Mouse (Mus musculus) spleen, adult 12 weeks (tissue): ENCODE data around the gene Cav3.

Experiments
- DNase-seq: peaks from one replicate; pipeline ENCODE4 v3.0.0; 2022; ENCODE audit warnings: low spot score

The Cav3 gene

DNA sequence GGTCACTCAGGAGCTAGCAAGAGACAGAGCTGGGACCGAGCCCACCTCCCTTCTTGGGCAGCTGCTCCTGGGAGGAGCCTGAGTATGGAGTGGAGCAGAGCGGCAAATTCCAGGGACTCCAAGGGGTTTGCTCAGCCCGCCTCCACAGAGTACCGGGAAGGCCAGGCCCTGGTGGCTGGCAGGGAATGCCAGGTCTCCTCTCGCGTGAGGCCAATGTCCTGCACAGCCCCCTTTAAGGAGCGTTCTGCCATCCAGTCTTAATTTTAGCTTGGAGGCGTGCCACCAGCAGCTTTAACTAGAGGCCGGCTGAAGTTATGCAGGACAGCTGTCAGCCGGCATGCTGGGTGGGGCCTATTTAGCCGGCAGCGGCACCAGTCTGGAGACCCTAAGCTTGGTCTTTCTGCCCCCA is at the start of gene Cav3:
Cav3 (plus strand) TSS at position 165 of the 409 bp plus-strand sequence.
- DNase-seq, result no peak

DNA sequence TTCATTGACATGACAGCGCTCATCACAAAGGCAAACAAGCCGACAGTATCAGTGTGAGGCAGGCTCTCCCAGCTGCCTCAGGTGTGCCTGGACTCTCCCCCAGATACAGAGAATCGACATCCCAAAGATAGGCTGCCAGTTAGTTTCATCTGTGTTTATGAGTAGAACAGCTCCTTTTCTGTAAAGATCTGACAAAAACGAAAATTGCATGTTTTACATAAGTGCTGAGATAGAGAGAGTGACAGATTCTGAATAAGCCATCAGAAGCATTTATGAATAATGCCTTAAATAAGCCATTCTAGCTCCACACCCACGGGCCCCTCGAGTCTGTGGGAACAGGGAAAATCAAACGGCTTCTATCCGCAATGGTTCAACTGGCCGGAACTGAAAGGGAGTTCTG is 40.0 kb upstream of the Cav3 start:
- no peak for DNase-seq

DNA sequence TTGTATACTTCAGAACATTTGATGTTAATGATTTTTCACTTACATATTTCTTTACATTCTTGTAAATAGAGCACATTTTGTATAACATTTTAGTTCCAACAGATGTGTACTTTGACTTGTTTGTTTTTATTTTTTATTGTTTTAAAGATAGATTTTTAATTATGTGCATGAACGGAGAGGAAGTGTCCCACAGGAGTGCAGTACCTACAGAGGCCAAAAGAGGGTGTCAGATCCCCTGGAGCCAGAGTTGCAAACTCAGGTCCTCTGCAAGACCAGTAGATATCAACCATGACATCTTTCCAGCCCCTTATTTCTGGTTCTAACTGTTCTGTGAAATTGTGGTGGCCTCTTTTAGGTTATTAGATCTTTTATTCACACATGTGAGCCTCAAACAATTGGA is 38.4 kb upstream of the Cav3 start:
- DNase-seq, result no peak

DNA sequence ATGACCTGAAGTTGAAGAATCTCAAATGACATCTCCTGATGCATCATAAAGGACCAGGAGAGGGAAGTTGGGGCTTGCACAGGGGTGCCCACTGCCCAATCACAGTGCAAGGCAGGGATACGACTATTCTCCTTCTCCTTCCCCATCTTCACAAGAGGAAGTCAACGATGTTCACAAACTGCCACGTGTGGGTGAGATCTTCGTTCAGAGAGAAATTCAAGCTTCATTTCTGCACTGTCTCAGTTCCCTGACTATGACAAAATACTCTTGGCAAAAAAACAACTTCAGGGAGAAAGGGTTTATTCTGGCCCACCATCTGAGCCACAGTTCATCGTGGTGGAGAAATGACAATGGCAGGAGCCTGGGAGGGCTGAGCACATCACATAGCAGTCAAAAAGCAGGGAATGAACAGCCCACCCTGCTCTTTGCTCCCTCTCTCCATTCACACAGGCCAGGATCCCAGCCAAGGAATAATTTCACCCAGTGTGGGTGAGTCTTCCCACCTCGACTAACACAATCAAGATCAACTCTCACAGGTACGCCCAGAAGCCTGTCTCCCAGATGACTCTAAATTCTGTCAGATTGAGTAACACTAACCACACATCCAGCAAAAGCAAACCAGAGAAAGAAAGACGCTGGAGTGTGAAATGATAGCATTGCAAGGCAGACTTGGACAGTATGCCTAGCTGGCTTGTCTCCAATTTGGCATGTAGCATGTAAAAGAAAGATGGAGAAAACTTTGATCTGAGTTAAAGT is 35.4 kb upstream of the Cav3 start:
- DNase-seq, result no peak

DNA sequence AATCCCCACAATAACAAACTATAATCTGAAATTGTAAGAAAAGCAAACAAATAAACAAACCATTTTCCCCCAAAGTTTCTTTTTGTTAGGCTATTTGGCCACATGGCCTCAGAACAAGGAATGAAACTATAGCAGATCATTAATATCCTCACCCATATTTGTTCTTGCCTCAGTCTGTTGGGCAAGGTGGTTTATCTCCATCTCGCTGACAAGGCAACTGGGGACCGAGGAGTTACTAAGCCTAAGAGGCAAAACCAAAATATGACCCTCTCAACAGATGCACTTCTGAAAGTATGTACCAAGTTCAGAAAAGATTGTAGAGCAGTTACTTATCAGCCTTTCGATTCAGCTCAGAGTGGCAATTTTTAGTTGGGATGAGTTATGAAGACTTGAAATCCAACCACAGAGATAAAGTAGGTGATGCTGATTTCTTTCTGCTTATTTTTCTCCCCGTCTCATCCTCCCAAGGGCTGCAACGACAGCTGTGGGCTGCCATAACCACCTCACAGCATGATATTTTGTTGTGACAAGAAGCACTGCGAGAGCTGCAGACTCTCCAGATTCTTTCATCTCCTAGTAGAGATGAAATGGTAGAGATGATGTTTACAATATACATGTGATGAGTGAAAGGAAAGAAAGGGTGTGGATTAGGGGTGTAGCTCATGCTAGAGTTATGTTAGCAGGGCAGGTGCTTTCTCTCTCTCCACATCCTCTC is 33.1 kb upstream of the Cav3 start:
- DNase-seq, result no peak

DNA sequence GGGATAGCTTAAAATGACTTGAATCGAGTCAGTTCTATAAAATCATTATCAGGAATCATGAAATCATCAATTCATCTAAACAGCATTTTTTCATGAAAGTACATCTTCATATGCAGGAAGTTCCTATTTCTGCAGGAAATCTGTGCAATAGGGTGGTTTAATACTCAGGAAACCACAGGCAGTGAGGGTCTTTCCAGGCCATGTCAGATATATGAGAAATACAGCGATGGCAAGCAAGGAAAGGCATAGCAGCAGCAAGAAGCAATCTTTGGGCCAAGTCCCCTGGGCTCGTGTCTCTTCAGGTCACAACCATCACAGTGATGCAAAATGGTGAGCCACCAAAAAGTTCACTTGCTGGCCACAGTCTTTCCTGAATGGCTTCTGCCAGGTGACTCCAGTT is 13.6 kb upstream of the Cav3 start:
- no peak for DNase-seq

DNA sequence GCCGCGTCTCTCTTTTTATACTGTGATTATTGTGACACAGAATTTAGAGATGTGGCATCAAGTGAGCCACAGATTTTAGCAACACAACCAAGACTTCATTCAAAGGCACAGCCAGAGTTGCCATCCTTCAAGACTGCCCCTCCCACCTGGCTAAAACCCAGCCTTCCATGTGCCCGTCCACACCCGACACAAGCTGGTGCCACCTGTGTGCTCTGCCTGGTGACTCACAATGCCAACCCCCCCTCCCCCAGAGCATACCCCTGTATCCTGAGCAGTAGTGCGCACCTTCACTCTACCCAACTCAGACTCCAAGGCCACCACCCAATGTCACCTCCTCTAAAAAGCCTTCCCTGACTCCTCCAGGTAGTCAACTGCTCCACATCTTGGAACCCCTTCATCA is 2.2 kb downstream of the Cav3 start:
- no peak for DNase-seq

DNA sequence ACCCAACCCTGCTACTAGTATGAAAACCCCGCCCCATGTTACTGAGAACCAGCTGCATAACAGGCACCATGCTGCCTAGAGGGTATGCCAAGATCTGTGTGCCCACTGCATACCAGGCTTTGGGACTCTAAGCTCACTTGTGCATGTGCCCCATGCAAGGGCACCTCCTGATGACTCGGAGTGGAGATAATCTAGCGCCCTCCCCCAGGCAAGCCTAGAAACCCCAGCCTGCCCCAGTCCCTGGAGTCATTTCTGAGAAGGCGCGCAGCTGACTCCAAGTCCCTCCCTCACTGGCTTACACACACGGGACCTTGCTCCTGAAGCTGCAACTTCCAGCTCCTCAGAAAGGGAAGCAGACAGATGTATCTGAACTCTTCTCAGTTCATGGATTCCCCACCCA is 4.0 kb downstream of the Cav3 start:
- no peak for DNase-seq

DNA sequence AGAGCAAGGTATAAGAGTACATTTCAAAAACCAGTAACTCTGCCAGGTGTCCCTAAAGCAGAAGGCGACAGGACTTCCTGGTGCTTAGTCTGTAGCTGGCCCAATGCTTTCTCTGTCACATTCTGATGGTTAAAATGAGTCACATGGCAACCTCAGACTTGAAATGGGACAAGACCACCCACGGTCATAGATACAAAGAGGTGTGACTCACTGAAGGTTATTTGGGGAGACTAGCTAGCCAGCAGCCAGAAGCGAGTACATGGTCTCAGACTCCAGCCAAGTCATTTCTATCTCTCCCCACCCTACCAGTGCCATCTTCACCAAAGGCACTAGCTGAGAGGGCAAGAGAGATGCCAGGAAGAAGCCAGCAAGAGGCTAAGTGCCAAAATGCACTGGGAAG is 6.1 kb downstream of the Cav3 start:
- no peak for DNase-seq

DNA sequence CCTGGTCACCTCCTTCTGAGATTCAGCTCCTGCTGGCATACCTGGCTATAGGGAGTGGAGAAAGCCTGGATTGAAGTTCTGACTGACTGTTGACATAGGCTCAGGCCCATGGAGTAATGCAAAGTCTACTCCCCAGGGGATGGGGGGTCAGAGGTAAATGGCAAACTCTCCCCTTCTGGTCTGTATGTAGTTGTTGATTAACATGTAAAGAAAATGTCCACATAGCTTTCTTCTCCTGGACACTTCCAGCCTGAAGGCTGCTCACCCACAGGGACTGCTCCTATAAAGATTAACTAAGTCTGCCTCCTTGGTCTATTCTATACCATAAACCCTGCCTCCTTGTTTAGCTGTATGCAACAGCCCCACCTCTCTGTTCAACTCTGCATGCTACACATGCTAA is 6.7 kb downstream of the Cav3 start:
- no peak for DNase-seq

DNA sequence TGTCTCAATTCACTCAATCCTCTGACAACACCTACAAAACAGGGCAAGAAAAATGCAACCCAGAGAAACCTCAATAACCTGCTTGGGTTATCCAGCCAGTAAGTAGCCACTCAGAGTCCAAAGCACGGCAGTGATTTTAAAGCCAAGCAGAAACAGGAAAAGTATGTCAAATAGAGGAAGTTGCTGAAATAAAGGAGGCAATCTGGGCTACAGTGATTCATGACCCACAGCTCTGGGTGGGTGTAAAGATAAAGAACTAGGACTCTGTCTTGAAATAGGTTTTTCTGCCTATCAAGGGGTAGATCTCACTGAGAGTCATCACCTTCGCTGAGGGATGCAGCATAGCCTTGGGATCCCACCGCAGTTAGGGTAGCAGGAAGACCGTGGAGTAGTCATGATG is 12.3 kb downstream of the Cav3 start:
- no peak for DNase-seq

DNA sequence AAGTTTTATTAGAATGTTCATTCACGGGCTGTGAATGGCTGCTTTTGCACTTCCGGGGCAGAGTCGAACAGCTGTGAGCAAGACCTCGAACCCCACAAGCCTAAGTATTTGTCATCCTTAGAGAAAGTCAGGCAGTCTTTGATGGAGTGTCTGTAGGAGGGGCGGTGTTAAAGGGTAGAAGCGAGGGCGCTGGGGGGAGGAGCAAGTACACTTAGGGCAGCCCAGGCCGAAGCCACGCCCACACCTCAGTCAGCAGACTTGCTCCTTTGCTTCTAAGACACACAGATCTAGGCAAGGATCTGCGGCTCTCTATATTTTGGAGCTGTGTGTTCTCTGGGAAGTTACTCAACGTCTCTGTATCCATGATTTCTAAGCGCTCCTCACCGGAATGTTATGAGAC is 20.6 kb downstream of the Cav3 start:
- DNase-seq, result no peak

DNA sequence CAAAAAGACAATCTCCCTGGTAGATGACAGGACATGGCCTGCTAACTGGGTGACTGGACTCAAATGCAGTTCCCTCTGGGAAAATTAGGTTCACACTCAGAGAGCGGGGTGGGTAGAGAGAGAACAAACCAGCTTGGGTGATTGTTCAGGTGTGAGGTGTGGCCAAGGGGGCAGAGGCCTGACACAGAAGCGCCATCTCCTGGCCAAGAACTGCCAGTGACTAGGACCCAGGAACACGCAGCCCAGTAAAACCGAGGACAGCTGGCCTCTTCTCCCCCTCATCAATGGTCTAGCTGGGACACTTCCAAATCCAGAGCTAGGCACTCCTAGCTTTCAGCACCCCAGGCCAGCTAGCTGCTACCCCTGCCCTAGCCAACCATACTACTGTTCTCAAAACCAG is 25.0 kb downstream of the Cav3 start:
- no peak for DNase-seq

DNA sequence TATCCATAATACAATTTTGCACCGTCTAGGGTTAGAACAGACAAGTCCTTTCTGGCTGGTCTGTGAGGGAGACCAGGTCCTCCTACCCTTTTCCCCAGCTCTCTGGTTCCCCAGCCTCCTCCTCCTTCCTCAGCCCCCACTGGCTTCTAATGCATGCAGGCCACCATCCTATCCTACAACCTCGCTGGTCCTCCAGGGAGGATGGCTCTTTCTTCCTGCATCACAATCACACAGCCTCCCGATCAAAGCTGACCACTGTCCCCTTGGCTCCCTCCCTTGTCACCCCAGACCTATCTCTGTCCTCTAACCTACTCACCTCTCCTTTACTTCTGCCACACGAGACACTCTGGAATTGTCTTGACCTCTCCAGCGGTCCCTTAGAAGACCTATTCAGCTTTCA is 28.7 kb downstream of the Cav3 start:
- DNase-seq, result no peak

DNA sequence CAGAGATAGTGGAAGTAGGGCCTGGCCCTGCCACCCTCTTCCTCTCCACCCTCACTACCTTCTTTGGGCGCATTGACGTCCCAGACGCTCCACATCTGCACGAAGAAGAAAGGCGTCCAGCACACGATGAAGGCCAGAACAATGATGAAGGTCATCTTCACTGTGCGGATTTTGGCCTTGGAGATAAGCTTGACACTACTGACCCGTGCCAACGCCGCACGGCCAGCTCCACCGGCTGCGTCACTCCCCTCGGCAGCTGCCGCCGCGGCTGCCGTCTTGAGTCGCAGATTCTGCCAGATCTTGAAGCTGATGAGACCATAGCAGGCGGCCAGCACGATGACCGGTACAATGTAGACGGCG is 29.5 kb downstream of the Cav3 start:
- no peak for DNase-seq

DNA sequence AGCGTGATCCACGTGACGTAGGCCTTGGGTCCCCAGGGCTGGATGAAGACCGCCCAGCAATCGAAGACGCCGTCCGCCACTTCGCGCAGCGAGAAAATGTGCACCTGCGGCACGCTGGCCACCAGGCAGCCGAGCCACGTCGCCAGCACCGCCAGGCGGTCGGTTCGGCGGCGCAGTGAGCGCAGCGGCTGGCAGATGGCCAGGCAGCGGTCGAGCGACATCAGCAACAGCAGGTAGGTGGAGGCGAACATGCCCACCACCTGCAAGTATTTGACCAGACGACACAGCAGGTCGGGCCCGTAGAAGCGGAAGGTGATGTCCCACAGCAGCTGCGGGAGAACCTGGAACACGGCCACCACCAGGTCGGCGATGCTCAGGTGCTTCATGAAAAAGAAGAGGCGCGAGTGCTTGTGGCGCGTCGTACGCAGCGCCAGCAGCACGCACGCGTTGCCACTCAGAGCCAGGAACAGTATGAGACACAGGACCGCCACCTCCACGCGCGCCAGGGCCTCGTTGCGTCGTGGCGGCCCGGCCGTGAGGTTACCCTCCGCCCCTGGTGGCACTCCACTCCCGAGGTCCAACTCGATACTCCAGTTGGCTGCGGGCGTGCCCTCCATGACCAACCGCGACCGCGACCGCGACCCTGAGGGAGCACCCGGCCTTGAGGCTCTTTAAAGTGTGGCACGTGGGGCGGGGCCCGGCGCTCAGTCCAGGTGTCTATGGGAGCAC is 30.0 kb downstream of the Cav3 start:
- no peak for DNase-seq

DNA sequence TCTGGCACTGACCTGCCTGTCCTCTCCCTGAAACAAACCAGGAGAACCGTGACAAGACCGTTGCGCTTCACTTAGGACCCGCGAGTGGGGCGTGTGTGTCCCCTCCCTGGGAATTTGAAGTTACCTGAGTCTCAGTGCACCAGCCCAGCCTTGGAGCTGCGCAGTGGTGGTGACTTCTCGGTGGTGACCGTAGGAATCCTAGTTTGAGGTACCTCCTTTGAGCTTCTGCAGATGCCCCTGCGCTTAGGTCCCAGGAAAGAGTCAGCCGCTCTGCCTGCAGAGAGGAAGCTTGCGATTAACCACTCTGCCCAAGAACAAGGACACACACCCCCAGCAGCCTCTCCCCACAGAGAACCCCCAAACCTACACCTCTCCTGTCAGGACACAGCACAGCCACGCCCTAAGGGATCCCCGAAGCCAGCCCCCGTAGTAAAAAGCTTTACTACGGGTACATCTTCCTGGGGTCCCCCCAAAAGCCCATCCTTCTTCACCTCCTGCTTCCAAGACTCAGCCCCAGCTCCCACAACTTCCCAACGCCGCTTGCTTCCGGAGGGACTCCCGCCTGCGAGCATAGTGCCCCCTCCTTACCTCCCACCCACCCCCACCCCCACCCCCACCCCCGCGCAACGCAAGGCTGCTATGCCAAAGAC is 30.7 kb downstream of the Cav3 start, which contains the start of gene Oxtr:
Oxtr (minus strand) TSS at position 34 of the 650 bp plus-strand sequence.
- DNase-seq, result no peak

DNA sequence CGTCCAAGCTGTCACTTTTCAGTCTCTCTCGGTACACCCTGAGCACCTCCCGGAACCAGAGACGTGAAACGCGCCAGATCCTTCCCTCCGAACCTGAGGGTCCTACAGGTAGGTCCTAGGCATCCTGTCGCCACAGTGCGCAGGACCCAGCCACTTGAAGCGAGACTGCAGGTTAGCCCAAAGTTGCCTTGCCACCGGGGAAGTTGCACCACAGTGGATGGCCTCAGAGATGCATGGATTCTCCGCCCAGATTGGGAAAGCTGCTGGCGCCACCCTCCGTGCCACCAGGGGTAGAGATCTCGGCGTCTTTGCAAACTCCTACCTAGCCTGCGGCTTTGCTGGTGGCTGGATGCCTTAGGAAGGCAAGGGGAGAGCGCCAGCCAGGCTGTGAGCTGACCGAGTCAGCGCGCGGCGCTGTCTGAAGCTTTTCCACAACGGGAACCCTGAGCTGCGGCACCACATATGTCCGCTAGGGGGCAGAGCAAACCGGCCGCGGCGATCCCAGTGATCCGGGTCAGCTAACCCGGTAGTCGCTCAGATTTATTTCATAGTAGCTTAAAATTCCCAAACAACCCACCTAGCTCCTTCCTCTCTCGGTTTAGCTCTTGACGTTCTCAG is 31.4 kb downstream of the Cav3 start:
- DNase-seq, result peak; percentile 7

DNA sequence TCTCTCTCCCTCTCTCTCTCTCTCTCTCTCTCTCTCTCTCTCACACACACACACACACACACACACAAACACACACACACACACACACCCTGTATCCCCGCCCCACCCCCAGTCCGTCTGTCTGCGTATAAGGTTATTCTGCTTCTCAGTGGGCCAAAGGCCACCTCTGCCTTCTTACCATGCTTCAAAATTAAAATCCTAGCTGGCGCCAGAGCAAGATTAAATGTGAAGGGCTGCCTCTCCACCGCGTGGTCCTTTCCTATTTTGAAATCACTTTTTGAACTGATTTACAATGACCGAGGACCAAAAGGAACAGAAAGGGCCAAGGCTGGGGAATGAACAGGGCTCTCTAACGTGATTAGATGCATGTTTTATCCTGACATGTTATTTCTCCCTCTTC is 32.2 kb downstream of the Cav3 start:
- no peak for DNase-seq

DNA sequence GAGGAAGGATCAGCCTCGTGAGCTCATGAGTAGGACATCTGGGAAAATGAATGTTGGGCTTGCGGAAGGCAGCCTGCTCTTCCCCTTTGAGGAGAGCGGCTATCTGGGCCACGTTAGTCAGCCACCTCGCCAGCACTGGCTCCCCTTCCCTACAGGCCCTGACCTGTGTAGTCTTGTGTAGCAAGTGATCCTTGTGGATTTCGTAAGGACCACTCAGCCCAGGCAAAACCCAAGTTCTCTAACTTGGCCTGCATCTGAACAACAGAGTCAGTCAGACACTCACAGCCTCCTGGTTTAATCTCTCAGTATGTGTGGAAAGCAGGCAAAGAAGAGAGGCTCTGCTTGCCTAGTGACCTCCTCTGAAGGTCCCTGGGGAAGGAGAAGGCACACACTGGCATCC is 33.4 kb downstream of the Cav3 start:
- no peak for DNase-seq

DNA sequence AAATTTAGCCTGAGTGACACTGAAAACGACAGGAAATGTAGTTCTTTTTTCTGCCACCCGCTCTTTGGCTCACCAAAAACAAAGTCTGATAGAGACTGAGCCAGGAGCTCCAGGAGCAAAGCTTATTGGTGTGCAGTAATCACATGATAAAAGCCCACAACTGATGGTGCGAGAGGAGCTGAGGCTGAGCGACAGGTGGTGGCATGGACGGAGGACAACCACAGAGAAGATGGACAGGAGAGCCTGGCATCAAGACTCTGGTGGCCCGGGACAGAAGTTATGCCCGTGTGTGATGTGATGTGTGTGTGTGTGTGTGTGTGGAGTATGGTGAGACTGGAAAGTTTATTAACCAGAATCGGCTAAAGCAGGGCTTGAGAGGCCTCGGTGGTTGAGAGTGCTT is 34.1 kb downstream of the Cav3 start:
- no peak for DNase-seq

DNA sequence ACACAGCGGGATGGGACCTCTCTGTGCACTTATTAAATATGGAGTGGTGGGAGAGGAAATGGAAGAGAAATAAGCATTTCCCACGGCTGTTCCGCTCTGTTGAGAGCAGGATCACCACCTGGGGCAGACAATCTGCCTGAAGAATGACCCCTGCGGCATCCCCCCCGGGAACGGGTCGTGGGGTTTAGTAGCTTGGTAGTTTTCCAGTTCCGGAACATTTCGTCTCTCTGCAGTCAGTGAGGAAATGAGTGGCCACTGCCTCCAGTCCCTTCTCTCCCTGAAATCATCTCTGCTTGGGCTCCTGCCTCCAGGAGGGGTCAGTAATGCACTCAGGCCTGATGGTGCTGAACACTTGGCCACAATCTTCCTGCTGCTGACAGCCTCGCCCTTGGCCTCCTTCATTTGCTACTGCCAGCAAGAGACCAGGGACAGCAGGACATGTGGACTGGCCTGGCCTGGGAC is 35.3 kb downstream of the Cav3 start:
- DNase-seq, result no peak
